Mouse (Mus musculus) liver, embryonic 12.5 days (tissue): Measurements from ENCODE around the gene Ccdc194. TPM values are rescaled to one million over a fixed set of nuclear protein-coding genes. Genes with fewer than 3 reads are reported as not detected.

Experiments
- ATAC-seq: fragments of 200-750 bp; cut with Nextera tagmentation; 2 replicates; pipeline ENCODE4 v1.8.0; 2017; ENCODE audit warnings: moderate number of reproducible peaks, mild to moderate bottlenecking, moderate library complexity
- H3K27ac ChIP-seq: fragments of 300-500 bp; sonication (generic); 2 replicates; pipeline ENCODE4 v1.5.1; 2016; ENCODE audit warnings: mild to moderate bottlenecking
- H3K27me3 ChIP-seq: fragments of 300-500 bp; sonication (generic); replicated peaks from 2 replicates; pipeline ENCODE4 v1.6.1; 2016; ENCODE audit warnings: mild to moderate bottlenecking, moderate library complexity
- H3K36me3 ChIP-seq: fragments of 300-500 bp; sonication (generic); 2 replicates; pipeline ENCODE4 v1.6.1; 2016; ENCODE audit warnings: mild to moderate bottlenecking, moderate library complexity
- H3K4me1 ChIP-seq: fragments of 300-500 bp; sonication (generic); 2 replicates; pipeline ENCODE4 v1.6.1; 2016
- H3K4me2 ChIP-seq: fragments of 300-500 bp; sonication (generic); 2 replicates; pipeline ENCODE4 v1.6.1; 2016; ENCODE audit warnings: mild to moderate bottlenecking, moderate library complexity
- H3K4me3 ChIP-seq: fragments of 300-500 bp; sonication (generic); 2 replicates; pipeline ENCODE4 v1.5.1; 2016; ENCODE audit warnings: mild to moderate bottlenecking, moderate library complexity
- H3K9ac ChIP-seq: fragments of 300-500 bp; sonication (generic); 2 replicates; pipeline ENCODE4 v1.6.1; 2016; ENCODE audit warnings: mild to moderate bottlenecking, moderate library complexity
- H3K9me3 ChIP-seq: fragments of 300-500 bp; sonication (generic); replicated peaks from 2 replicates; pipeline ENCODE4 v1.6.1; 2016; ENCODE audit warnings: mild to moderate bottlenecking, moderate library complexity
- WGBS: fragments of 180-500 bp; shearing (Covaris S2); methylation state at CpG from one replicate; pipeline ENCODE4 v1.1.7; 2016; ENCODE audit not compliant: insufficient replicate concordance; 5-methylcytosine and 5-hydroxymethylcytosine counted together
- polyA plus RNA-seq: library from polyadenylated mRNA; unstranded; fragments of >200 nt; fragmentation: Nextera tagmentation; extraction: Ambion mirVana; gene quantifications from 2 replicates; pipeline ENCODE4 v1.2.1, GENCODE M21; 2016

Gene Ccdc194
- 0.30 and 0.57 TPM in 2 replicates for polyA plus RNA-seq

DNA sequence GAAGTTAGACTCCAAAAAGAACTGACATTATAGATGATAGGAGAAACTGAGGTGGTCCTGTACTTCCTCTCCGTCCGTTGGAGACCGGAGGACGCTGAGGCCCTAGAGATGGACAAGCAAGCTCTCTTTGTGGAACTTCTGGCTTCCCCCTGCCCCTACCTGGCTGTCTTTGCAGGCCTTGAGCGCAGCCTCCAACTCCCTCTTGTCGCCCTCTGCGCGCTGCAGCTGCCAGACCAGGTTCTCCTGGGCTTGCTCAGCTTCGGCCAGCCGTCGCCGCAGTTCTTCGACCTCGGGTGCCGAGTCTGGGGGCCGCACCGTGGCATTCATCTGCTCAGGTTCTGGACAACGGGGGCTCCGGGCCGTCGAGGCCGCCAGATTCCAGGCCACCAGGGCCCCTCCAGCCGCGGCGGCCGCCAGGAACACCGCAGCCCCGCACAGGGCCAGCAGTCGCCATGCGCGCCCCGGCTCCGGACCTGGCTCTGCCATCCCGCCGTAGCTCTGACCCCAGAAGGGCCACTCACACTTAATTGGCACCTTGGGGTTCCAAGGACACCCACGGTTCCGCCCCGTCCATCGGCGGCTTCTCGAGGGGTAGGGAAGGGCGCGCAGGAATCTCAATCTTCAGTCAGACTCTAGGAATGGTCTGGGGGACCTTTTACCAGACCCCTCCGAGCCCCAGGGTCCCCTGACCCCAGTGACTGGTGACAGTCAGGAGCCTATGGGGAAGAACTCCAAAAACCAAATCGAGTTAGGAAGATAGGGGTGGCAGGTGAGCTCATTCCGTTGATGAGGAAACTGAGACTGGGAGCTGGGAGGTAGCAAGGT lies at the start of gene Ccdc194:
Gene Ccdc194 (minus strand): TSS at position 486 of the 825 bp plus-strand sequence.
- H3K9ac ChIP-seq = no peak within 1 kb of the TSS; the same call in 1 of the 2 replicates
- H3K4me2 ChIP-seq = peak within 1 kb of the TSS; percentile 30; the same call in 1 of the 2 replicates
- peaks cover 59% of the 10 kb centered on the region for H3K27me3 ChIP-seq
- H3K4me3 ChIP-seq = no peak within 1 kb of the TSS
- H3K36me3 ChIP-seq = no peaks in the 10 kb centered on the region
- H3K9me3 ChIP-seq = no peaks in the 10 kb centered on the region
- 0 out of 2 replicates have a peak within 1 kb of the TSS, but pooled peaks have one; percentile 7 for H3K27ac ChIP-seq
- peaks cover 38% of the 10 kb centered on the region for H3K4me1 ChIP-seq
- WGBS = 33% methylated on average over 46 of the region's 46 CpGs
- ATAC-seq = no peak

DNA sequence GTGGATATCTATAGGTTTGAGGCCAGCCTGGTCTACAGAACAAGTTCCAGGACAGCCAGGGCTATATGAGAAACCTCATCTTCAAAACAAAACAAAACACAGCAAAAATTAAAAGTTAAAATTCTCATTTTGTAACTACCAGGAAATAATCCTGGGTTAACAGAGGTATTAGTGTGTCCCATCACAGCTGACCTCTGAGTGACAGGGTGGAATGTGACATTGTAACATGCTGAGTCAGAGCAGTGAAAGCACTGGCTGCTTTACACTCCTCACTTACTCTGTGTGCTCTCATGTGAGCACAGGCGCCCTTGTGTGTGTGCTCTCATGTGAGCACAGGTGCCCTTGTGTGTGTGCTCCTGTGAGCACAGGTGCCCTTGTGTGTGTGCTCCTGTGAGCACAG lies 49.5 kb upstream of the Ccdc194 start:
- no peak for ATAC-seq
- WGBS = 56% methylated on average over 1 of the region's 1 CpGs

DNA sequence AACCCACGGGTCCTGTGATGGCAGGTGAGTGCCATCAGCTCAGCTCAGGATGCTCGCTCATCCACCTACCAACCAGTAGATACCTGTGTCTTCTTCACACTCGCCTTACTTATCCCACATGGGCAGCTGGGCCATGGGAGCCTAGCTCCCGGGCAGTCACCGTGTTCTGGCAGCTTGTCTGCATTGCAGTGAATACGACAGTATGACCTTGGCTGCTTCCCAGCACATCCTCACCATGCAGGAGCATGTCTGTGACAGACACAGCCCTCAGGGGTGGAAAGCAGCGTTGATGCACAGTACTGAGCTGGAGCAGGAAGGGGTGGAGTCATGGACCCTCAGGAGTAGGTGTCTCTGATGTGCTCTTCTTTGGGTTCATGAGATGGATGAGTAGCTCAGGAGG lies 48.9 kb upstream of the Ccdc194 start:
- Histone ChIP-seq H3K4me3 (no peak overlapping the region), H3K4me2 (no peak overlapping the region), H3K9me3 (no peaks in the 10 kb centered on the region), H3K9ac (no peak overlapping the region), H3K27ac (no peak overlapping the region), H3K36me3 (no peaks in the 10 kb centered on the region), H3K27me3 (peaks cover 26% of the 10 kb centered on the region), H3K4me1 (peaks cover 17% of the 10 kb centered on the region)
- no peak for ATAC-seq
- 60% methylated on average over 7 of the region's 7 CpGs for WGBS

More for the DNA sequence above, 49.5 kb upstream of the Ccdc194 start:
- H3K4me3 ChIP-seq = no peak overlapping the region
- H3K4me1 ChIP-seq = peaks cover 11% of the 10 kb centered on the region
- no peaks in the 10 kb centered on the region for H3K36me3 ChIP-seq
- H3K9ac ChIP-seq = no peak overlapping the region
- H3K27ac ChIP-seq = no peak overlapping the region
- H3K4me2 ChIP-seq = no peak overlapping the region
- H3K27me3 ChIP-seq = peaks cover 20% of the 10 kb centered on the region
- no peaks in the 10 kb centered on the region for H3K9me3 ChIP-seq

DNA sequence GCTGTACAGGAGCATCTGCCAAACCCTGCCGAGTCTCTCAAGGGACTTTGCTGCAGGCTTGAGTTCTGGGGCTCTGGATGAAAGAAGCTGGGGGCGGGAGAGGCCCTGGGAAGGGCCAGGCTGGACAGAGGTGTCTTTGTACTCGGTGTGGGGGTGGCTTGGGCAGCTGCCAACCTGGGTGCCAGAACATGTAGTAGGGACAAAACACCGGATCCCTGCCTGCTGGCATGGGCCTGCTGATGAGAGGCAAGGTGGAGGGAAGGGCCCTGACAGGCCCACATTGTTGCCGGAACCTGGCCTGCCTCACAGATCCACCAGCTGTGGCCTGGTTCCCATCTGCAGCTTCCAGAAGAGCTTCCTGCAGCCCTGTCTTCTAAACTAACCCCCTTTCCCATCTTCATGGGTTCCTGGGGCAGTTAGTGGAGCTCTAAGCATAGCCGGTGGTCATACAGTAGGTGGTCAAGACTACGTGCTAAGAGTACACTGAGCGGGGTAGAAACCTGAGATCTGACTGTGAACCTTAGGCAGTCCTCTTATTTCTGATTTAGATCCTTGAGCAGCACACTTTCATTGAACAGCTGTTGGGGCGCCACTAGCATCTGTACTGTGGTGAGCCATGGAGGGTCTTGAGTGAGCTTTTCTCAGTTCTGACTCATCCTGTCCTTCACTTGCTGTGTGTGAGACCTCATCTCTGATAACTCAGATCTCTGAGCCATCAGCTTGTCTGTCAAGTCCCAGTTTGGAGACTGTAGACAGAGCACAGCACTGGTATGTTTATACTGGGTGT lies 47.5 kb upstream of the Ccdc194 start:
- H3K4me1 ChIP-seq = peaks cover 21% of the 10 kb centered on the region
- no peak for ATAC-seq
- H3K27me3 ChIP-seq = peaks cover 40% of the 10 kb centered on the region
- H3K36me3 ChIP-seq = no peaks in the 10 kb centered on the region
- H3K27ac ChIP-seq = no peak overlapping the region
- no peaks in the 10 kb centered on the region for H3K9me3 ChIP-seq
- 76% methylated on average over 9 of the region's 9 CpGs for WGBS
- H3K4me3 ChIP-seq = no peak overlapping the region
- no peak overlapping the region for H3K9ac ChIP-seq
- no peak overlapping the region for H3K4me2 ChIP-seq

DNA sequence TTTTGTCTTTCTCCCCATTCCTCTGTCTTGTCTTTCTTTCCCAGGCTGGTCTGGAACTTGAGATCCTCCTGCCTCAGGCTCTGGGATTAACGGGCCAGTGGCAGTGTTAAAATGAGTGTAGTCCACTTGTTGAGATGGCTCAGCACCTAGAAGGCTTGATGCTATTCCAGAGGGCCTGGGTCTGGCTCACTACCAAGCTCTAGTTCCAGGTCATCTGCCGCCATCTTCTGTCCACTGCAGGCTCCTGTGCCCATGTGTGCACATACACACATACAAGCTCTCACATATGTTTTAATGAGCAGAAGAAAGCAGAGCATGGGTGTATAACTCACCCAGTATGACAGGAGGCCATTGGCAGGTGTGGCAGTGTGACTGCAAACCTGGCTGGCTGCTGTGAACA lies 46.6 kb upstream of the Ccdc194 start:
- peaks cover 21% of the 10 kb centered on the region for H3K4me1 ChIP-seq
- no peak overlapping the region for H3K4me3 ChIP-seq
- H3K9ac ChIP-seq = no peak overlapping the region
- WGBS = 64% methylated on average over 2 of the region's 2 CpGs
- no peak for ATAC-seq
- no peak overlapping the region for H3K27ac ChIP-seq
- H3K27me3 ChIP-seq = peaks cover 49% of the 10 kb centered on the region
- H3K4me2 ChIP-seq = no peak overlapping the region
- no peaks in the 10 kb centered on the region for H3K36me3 ChIP-seq
- no peaks in the 10 kb centered on the region for H3K9me3 ChIP-seq

DNA sequence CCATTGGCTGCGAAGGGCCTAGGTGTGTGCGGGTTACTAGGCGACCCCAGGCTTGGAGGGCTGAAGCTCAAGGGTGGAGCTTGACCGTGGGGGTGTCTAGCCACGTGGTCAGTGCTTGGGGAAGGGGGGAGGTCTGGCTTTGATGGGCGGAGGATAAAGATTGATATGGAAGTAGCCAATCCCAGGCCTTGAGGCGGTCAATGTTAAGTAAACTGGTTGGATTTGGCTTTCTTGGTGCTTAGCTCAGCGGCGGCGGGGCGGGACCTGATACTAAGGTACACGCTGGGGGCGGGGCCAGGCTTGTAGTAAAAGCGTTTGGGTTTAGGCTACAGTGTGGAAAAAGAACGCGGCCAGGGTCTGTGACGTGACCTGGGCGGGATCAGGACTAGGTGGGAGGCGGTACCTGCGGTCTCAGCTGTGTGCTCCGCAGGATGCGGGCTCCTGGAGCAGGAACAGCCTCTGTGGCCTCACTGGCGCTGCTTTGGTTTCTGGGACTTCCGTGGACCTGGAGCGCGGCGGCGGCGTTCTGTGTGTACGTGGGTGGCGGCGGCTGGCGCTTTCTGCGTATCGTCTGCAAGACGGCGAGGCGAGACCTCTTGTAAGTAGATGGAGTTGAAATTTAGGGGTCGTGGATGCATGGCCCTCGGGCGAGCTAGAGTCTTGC lies 44.9 kb upstream of the Ccdc194 start:
- ATAC-seq = peak; percentile 78
- Histone ChIP-seq H3K4me3 (peak overlapping the region; percentile 55), H3K36me3 (no peaks in the 10 kb centered on the region), H3K27ac (no peak overlapping the region), H3K9me3 (no peaks in the 10 kb centered on the region), H3K4me1 (peaks cover 21% of the 10 kb centered on the region), H3K9ac (peak overlapping the region; percentile 53), H3K4me2 (peak overlapping the region; percentile 80), H3K27me3 (peaks cover 64% of the 10 kb centered on the region)
- 1% methylated on average over 41 of the region's 41 CpGs for WGBS

DNA sequence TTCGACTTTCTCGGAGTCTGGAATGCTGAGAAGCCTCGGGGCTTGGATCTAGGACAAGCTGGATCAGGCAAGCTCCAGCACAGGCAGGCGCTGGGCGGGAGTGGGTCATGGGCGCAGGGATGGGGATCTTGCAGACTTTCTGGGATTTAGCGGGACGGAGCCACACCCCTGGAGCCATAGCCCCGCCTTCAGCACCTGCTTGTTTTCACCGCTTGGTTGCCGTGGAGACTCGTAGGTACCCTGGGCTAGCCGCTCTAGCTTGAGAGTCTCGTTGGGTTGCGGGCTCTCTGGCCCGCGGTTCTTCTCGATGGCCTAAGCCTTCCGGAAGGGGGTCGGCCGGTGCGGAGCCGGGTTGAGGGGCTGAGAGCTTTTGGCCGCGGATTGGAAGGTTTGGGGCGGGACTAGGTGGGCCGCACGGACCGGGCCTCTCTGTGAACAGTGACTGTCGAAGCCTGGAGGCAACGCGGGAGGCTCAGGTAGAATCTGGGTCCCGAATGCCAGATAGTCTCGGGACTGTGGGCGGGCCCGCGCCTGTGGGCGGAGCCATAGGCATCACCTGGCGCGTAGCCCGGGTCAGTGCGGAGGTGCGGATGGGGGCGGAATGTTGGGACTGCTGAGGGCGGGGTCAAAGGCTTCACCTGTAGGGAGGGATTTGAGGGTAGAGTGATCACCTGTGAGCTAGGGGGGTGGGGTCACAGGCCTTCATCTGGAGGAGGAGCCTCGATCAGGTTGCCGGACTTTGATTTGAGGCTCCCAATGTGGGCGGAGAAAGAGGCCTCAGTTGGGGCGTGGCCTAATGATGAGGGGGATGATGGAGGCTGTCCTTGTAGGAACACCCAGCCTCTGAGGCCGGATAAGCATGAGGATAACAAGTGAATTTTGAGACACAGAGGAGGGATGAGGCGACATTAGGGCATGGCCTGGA lies 44.1 kb upstream of the Ccdc194 start:
- peak; percentile 66 for ATAC-seq
- 3% methylated on average over 51 of the region's 51 CpGs for WGBS
- no peaks in the 10 kb centered on the region for H3K36me3 ChIP-seq

DNA sequence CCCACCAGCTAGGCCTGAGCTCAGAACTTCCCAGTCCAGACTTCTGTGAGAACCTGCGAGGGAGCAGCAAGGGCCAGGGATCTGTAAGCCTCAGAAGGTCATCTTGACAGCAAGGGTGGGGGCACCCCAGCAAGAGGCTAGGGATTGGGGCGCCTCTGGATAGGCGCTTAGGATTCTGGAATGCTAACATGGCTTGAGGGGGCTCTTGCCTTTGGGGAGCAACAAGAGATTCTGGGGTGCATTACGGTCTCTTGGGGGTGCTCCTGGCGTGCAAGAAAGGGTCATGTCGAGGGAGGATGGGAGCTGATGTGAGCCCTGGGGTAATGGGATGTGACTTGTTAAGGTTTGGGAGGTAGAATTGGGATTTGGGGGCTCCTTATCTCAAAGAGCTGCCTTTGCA lies 43.4 kb upstream of the Ccdc194 start:
- Histone ChIP-seq H3K4me1 (peaks cover 21% of the 10 kb centered on the region), H3K9ac (no peak overlapping the region), H3K36me3 (no peaks in the 10 kb centered on the region), H3K27ac (no peak overlapping the region), H3K27me3 (peaks cover 67% of the 10 kb centered on the region), H3K4me2 (peak overlapping the region; percentile 80), H3K4me3 (peak overlapping the region; percentile 55; the same call in 1 of the 2 replicates), H3K9me3 (peaks cover 7% of the 10 kb centered on the region)
- no peak; the same call in 1 of the 2 replicates for ATAC-seq
- WGBS = 45% methylated on average over 6 of the region's 6 CpGs

More for the DNA sequence above, 44.1 kb upstream of the Ccdc194 start:
- Histone ChIP-seq H3K27me3 (peaks cover 64% of the 10 kb centered on the region), H3K4me2 (peak overlapping the region; percentile 80), H3K9me3 (0 out of 2 replicates have a peak, but pooled peaks cover under 1% of the 10 kb centered on the region), H3K4me1 (peaks cover 21% of the 10 kb centered on the region), H3K27ac (no peak overlapping the region), H3K4me3 (peak overlapping the region; percentile 55), H3K9ac (no peak overlapping the region)

DNA sequence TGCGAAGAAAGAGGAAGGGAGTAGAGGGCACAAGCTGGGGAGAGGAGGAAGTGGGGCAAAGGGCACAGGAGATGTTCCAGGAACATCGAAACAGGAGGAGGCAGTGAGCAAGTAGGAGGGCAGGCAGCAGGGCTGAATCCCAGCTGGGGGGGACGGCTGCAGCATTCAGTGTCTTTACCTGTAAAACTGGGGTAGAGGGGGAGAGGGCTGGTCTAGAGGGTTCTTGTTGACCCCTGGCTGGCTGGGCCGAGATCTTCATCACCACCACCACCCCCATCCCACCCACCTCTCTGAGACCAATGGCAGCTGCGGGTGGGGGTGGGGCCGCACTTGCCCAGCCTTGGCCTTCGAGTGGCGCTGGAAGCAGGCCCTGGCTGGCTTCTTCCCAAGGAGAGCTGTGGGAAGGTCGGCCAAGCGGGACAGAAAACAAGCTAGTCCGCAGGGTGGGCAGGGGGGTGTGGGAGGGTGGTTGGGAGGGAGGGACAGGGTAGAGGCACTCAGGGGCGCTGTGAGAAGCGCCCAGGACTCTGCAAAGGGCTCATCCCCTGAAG lies 43.0 kb upstream of the Ccdc194 start, which contains the start of gene Slc27a1:
Gene Slc27a1 (plus strand): TSS at position 496 of the 551 bp plus-strand sequence.
- ATAC-seq = no peak
- no peak within 1 kb of the TSS for H3K9ac ChIP-seq
- H3K4me1 ChIP-seq = peaks cover 21% of the 10 kb centered on the region
- peak within 1 kb of the TSS; percentile 80 for H3K4me2 ChIP-seq
- H3K27me3 ChIP-seq = peaks cover 71% of the 10 kb centered on the region
- peak within 1 kb of the TSS; percentile 55 for H3K4me3 ChIP-seq
- no peaks in the 10 kb centered on the region for H3K36me3 ChIP-seq
- WGBS = 22% methylated on average over 13 of the region's 13 CpGs
- peaks cover 8% of the 10 kb centered on the region for H3K9me3 ChIP-seq
- H3K27ac ChIP-seq = no peak within 1 kb of the TSS

DNA sequence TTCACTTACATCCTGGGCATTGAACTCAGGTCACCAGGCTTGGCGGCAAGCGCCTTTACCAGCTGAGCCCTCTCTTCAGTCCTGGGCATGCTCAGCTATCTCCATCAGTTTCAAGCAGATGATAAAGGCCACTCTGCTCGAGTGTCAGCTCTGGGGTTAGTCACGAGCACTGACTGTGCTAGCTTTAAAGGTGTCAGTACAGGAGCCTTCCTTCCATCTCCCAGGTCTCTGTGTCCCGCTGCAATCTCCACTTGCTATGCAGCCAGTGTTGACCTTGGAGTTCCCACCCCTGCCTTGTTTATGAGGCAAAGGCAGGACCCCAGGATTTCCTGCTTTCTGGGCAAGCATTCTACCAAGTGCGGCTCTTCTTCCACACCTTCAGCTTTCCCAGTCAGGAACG lies 42.1 kb upstream of the Ccdc194 start:
- peaks cover 79% of the 10 kb centered on the region for H3K27me3 ChIP-seq
- ATAC-seq = no peak
- H3K27ac ChIP-seq = no peak overlapping the region
- no peak overlapping the region for H3K4me3 ChIP-seq
- H3K4me2 ChIP-seq = no peak overlapping the region
- peaks cover 8% of the 10 kb centered on the region for H3K9me3 ChIP-seq
- H3K36me3 ChIP-seq = no peaks in the 10 kb centered on the region
- peaks cover 27% of the 10 kb centered on the region for H3K4me1 ChIP-seq
- 59% methylated on average over 7 of the region's 7 CpGs for WGBS
- no peak overlapping the region for H3K9ac ChIP-seq
